Mouse (Mus musculus): ENCODE data around the gene Tfcp2l1. TPM values are rescaled to one million over a fixed set of nuclear protein-coding genes. Genes with fewer than 3 reads are reported as not detected.

Gene Tfcp2l1
- polyA plus RNA-seq, 3 experiments from 2014 or later = 0.05 to 0.10 (median 0.07) TPM

Other genes starting within 250 kb of the Tfcp2l1 start
- gene Clasp1, start 238.9 kb upstream of the Tfcp2l1 start, polyA plus RNA-seq (2017; shearing (Covaris generic)) = 10 to 100 TPM; 40.7 to 65.0 (median 41.0) TPM

Data from inflammation-experienced regulatory T-cells, adult 6 months (primary cell).